Mouse (Mus musculus) Patski (cell line): ENCODE measurements around the gene Aph1b. TPM values are rescaled to one million over a fixed set of nuclear protein-coding genes. Genes with fewer than 3 reads are reported as not detected.

Experiments
- ATAC-seq: fragments of 100-300 bp; one replicate; pipeline ENCODE4 v1.8.0; 2021
- CTCF ChIA-PET: fragments of 350-600 bp; sonication (Branson Sonifier 250); formaldehyde crosslinking; loops from one replicate; lab custom pipeline; 2022; ENCODE audit warnings: inconsistent platforms; lab: Charles Lee
- POLR2A ChIA-PET: fragments of 350-600 bp; sonication (Branson Sonifier 250); formaldehyde crosslinking; loops from one replicate; lab custom pipeline; 2022; ENCODE audit warnings: antibody characterized with exemption, inconsistent platforms; lab: Charles Lee
- DNase-seq: peaks from one replicate; pipeline ENCODE4 v3.0.0-alpha.2; 2011; ENCODE audit warnings: low read depth, low spot score
- H3K27me3 ChIP-seq: fragments of 371-371 bp; one replicate; pipeline ENCODE4 v1.5.1; 2021
- CTCF ChIP-seq: fragments of 100-300 bp; IDR thresholded peaks from one replicate; pipeline ENCODE4 v1.5.1; 2021
- in situ Hi-C: fragments of 300-500 bp; cut with MboI; formaldehyde crosslinking; loops from 3 replicates; pipeline ENCODE4 v1.11.1; 2018; ENCODE audit warnings: low pct_unique_long_range_greater_than_20kb, mixed read lengths
- polyA plus RNA-seq: library from polyadenylated mRNA; unstranded; gene quantifications from one replicate; pipeline ENCODE4 v1.2.3, GENCODE M21; 2021

The Aph1b gene
- polyA plus RNA-seq, 1 experiment from 2014 or later: 10.3 TPM

DNA sequence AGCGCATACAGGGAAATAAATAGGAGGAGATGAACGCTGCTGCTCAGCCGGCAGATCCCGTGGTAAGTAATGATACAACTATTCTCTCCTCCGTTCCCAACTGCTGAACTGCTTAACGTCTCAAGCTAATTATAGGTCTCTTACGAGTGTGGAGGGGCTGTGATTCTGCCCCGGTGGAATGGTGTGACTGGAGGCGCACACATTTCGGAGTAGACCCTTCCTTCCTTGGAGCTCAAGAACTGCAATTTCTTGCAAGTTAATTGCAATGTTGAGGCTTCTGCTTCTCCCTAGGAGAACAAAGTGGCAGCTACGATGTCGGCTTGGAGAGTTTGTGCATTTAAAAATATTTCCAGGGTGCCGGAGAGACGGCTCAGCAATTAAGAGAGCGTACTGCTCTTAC is 46.9 kb downstream of the Aph1b start:
- in situ Hi-C loops: no loop called here
- CTCF ChIA-PET: interaction anchor here (1.7 kb wide), 1 partner anchor 12 kb away, joined by 4 read pairs; no protein-coding TSS in a partner anchor
- DNase-seq (no peak), ATAC-seq (no peak)
- POLR2A ChIA-PET: no interaction called here
- H3K27me3 ChIP-seq: no peaks in the 10 kb centered on the region
- TF ChIP-seq CTCF: no peak

DNA sequence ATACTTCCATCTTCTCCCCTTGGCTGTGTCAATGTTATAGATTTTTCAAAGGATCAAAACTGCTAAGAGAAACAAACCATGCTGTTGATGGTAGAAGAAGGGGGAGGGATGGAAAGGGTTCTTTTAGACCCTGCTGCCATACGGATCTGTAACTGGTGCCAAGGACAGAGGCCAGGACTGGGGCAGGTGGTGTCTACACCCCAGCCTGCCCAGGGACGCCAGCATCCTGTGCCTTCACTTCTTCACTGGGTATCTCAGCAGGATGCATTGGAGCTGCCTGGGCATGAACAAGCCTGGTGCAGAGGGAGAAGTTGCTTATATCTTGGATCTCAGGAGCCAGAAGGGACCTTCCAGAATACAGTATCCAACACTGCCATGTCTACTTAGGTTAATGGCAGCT is 50.8 kb downstream of the Aph1b start:
- H3K27me3 ChIP-seq: no peaks in the 10 kb centered on the region
- in situ Hi-C loops: no loop called here
- DNase-seq (no peak), ATAC-seq (no peak)
- POLR2A ChIA-PET: no interaction called here
- CTCF ChIA-PET: no interaction called here
- TF ChIP-seq CTCF: no peak

DNA sequence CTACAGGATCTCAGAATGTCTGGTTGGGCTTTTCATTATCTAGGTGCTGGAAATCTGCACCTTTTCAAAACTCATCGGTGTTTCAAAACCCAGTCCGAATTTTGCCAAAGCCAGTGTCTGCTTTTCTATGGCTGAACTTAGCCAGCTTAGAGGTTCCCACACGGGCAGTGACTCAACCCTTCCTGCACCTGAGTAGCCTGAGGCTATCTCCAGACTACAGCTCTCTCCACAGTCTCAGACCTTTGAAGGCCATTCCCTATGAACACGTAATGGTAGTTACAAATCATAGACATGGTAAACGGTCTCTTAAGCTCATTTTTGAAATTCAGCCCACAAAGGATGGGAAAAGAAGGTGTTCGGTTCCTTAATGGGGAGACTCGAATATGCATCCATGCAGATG is 55.8 kb downstream of the Aph1b start:
- no peaks in the 10 kb centered on the region for H3K27me3 ChIP-seq
- ChIA-PET CTCF (interaction anchor here (0.7 to 0.8 kb wide), 2 partner anchors 10 to 32 kb away, joined by 3 to 4 read pairs; no protein-coding TSS in a partner anchor), POLR2A (interaction anchor here (0.6 kb wide), 1 partner anchor 72 kb away, joined by 3 read pairs; no protein-coding TSS in a partner anchor)
- in situ Hi-C loops: no loop called here
- DNase-seq (peak; percentile 85), ATAC-seq (peak; percentile 54)
- TF ChIP-seq CTCF: no peak

DNA sequence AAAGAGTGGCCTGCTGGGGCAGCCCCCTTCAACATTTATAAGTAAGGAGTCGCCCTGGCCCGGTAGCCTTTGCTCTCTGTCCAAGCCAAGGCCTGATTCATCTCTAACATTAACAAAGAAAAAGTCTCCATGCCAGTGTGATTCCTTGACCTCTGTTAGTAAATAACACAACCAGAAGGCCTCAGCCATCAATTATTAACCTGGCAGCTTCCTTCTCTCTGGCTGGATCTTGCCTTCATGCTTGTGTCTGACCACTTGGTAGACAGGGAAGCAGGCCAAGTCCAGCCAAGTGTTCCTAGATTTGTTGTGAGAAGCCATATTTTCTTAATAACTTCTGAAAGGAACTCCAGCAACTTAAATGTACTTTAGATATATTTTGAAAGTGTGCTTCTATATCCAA is 58.7 kb downstream of the Aph1b start:
- ChIA-PET POLR2A (interaction anchor here (0.9 kb wide), 1 partner anchor 34 kb away, joined by 3 read pairs; no protein-coding TSS in a partner anchor), CTCF (interaction anchor here (1.3 to 1.5 kb wide), 2 partner anchors 10 to 13 kb away, joined by 4 to 8 read pairs; no protein-coding TSS in a partner anchor)
- no peak for TF ChIP-seq CTCF
- ATAC-seq (peak; percentile 54), DNase-seq (peak; percentile 95)
- H3K27me3 ChIP-seq: no peaks in the 10 kb centered on the region
- in situ Hi-C loops: no loop called here

DNA sequence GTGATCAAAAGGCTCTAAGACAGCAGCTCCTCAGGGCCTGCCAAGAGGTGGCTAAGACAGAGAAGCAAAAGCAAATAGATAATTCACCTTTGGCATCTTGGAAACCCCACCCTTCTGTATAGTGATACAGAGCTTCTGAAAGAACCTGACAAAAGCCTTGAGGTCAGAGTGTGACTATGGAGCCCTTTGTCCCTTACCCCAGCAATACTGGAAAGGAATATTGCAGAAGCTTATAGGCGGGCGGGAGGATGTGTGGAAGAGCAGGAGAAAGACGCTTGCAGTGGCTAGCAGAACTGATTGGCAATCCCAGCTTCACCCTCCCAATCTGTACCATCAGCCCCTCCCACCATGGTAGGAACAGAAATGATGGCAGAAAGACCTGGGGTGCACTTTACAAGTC is 59.3 kb downstream of the Aph1b start:
- DNase-seq (no peak), ATAC-seq (no peak)
- no peak for TF ChIP-seq CTCF
- no peaks in the 10 kb centered on the region for H3K27me3 ChIP-seq
- POLR2A ChIA-PET: interaction anchor here (0.9 kb wide), 1 partner anchor 35 kb away, joined by 3 read pairs; no protein-coding TSS in a partner anchor
- CTCF ChIA-PET: interaction anchor here (1.1 to 1.5 kb wide), 4 partner anchors 9 to 34 kb away, joined by 3 to 8 read pairs (median 4); no protein-coding TSS in a partner anchor
- in situ Hi-C loops: no loop called here

DNA sequence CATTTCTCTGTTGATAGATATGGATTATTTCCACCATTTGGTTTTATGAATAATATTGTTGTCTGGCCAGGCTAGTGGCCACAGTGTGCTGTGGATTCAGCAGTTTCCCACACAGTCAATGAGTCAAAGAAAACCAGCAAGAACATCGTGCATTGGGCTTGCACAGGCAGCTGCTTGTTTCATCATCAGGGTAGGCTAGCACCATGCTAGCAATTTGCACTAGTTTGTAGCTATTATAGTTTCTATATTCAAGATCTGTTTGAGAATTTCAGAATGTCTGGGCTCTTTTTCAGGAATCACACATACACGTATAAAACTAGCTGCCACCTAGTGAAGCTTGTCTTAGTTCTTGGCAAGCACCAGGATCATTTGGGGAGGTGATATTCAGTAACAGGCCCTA is 60.2 kb downstream of the Aph1b start:
- ChIA-PET POLR2A (no interaction called here), CTCF (interaction anchor here (0.7 to 1.7 kb wide), 5 partner anchors 8 to 89 kb away, joined by 3 to 8 read pairs (median 5); no protein-coding TSS in a partner anchor)
- H3K27me3 ChIP-seq: no peaks in the 10 kb centered on the region
- ATAC-seq (no peak), DNase-seq (no peak)
- TF ChIP-seq CTCF: no peak
- in situ Hi-C loops: no loop called here

DNA sequence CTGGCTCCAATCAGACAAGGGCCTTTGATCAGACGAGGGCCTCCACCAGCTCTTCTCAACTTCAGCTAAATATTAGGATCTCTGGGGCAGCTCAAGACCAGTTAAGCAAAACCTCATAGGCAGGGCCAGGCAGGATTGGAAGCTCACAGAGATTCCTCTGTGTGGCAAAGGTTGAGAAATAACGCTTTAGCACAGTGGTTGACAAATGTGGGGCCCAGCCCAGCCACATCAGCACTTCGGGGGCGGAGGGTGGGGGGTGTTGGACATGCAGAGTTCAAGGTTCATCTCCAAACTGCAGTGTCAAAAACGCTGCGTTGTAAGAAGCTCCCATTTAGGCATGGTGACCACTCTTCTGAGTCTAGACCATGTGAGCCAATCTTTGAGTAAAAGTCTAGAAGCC is 60.7 kb downstream of the Aph1b start:
- TF ChIP-seq CTCF: no peak
- no peak for ATAC-seq
- ChIA-PET CTCF (interaction anchor here (1.1 to 1.7 kb wide), 3 partner anchors 20 to 88 kb away, joined by 3 to 5 read pairs (median 5); no protein-coding TSS in a partner anchor), POLR2A (no interaction called here)
- H3K27me3 ChIP-seq: no peaks in the 10 kb centered on the region
- in situ Hi-C loops: no loop called here
- DNase-seq: no peak

DNA sequence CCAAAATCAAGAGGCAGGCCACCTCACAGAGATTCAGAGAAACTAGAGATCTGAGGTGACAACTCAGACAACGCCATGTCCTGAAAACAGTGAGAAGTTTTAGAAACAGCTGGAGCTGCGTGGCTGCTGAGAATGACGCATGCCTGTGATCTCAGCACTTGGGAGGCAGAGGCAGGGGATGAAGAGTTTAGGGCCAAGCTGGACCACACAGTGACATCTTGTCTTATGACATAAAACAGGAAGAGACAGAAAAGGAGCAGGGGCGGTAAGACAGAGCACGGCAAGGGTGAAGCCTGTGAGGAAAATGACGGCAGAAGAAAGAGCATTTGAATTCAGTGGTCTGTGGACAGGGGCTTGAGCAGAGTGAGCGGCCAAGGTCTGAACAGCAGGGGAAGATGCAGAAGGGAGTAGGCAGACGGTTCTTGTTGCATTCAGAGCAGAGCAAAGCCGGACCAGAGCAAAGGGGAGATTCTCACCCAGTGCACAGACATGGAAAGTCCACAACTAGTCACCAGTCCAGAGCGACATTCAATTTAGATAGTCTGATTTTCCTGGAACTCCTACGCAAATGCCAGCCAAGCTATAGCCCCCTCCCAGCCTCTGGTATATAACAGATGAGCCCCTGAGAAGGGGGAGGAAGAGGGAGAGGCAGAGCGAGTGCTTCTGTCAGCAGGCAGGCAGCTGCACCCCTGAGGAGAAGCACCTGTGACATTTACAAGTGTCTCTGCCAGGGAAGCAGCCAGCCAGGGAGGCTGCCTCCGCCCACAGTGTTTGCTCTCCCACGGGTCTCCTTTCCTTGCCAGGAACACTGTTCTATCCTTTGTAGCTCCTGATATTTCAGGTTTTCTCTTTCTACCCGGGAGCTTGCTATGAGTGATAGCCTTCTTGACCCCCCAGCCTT is 62.2 kb downstream of the Aph1b start:
- no peak for TF ChIP-seq CTCF
- POLR2A ChIA-PET: no interaction called here
- in situ Hi-C loops: no loop called here
- ATAC-seq (no peak), DNase-seq (no peak)
- H3K27me3 ChIP-seq: no peaks in the 10 kb centered on the region
- CTCF ChIA-PET: no interaction called here

DNA sequence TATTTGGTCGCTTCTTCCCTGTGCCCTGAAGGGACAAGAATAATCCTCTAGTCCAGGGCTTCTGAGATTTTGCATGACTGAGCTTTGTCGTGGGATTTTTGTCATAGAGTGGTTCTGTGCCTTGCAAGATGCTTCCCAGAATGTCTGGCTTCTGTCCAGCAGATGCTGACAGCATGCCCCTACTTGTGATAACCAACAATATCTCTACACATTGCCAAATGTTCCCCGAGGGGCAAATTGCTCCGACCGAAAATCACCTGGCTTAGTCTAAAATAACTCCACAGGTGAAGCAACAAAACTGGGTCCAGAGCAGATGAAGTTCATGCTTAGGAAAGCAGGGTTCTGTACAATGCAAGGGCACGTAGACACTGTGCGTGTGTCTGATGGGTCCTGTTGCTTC is 64.0 kb downstream of the Aph1b start:
- ATAC-seq (no peak), DNase-seq (no peak)
- H3K27me3 ChIP-seq: no peaks in the 10 kb centered on the region
- ChIA-PET POLR2A (no interaction called here), CTCF (no interaction called here)
- no peak for TF ChIP-seq CTCF
- in situ Hi-C loops: no loop called here

DNA sequence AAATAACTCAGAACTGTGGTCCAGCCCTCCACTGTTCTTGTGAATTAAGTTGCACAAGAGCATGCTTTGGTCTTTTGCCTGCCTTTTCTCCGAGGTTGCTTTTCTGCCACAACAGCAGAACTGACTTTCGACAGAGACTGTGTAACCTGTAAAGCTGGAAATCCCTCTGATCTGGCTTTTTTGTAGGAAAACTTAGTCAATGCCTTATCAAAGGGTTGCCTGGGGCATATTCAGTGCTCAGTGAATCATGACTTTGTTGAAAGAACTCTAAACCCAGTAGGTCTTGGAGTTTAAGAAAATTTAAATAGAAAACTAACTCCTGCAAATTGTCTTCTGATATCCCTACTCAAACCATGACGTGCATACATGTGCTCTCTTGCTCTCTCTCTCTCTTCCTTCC is 64.7 kb downstream of the Aph1b start:
- ATAC-seq (no peak), DNase-seq (no peak)
- H3K27me3 ChIP-seq: no peaks in the 10 kb centered on the region
- in situ Hi-C loops: no loop called here
- POLR2A ChIA-PET: no interaction called here
- no peak for TF ChIP-seq CTCF
- CTCF ChIA-PET: no interaction called here

DNA sequence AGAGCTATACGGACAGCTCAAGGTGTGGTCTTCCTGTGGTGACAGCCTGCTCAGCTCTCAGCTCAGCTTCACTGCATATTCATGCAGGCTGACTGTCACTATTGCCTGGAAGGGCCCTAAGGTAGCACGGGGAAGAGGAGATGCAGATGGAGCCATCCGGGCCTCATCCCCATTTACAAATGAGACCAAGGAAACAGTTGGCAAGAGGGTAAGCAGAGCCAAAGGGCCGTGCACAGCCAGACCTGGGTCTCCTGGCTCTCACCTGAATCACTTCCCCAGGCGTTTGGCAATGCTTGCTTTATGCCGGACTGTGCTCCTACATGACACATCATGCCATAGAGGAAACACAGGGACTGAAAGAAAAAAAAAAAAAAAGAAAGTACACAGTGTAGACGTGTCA is 68.0 kb downstream of the Aph1b start:
- no peak for TF ChIP-seq CTCF
- no peak for DNase-seq
- in situ Hi-C loops: no loop called here
- ATAC-seq: no peak
- ChIA-PET CTCF (interaction anchor here (1.2 kb wide), 1 partner anchor 8 kb away, joined by 8 read pairs; no protein-coding TSS in a partner anchor), POLR2A (no interaction called here)
- no peaks in the 10 kb centered on the region for H3K27me3 ChIP-seq
